Mouse (Mus musculus) cerebellum, adult (tissue): ENCODE results near the gene Ccdc148.

ENCODE experiments used
- ATAC-seq: cut with Nextera tagmentation; 2 replicates; pipeline ENCODE4 v1.9.2; 2017; ENCODE audit warnings: mild to moderate bottlenecking, moderate library complexity, mixed read lengths; ENCODE audit not compliant: insufficient number of reproducible peaks, low FRiP score, low TSS enrichment

The Ccdc148 gene

DNA sequence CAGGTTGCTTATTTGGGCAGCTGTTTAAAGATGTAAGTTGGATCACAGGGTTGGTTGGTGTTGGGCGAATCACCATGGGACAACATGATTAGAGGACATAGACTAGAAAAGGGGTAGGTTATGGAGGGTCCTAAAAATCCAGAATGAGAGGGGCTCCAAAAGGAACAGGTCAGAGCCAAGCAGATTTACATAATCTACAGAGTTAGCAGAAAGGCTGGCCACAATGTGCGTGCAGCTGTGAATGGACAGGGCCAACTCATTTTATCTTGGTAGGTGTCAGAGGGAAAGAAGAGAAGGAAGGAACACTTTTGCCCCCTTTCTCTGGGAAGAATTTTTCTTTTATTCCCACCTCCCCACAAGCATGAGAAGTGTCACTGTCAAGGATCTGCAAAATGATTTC, 204.1 kb downstream of the Ccdc148 start:
- ATAC-seq: no peak

DNA sequence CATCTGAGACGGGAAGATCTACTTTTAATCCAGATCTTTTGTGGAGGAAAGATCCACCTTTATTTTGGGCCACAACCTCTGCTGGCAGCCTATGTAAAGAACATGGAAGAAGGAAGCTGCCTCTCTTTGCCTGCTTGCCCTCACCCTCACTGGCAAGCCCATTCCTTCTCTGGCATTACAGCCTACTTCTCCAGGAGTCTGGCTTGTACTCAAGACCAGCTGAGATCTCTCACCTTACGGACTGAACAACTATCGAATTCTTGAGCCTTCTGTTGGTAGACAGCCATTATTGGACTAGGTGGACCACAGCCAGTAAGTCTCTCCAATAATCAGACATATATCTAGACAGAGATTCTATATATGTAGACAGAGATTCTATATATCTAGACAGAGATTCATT, 208.4 kb downstream of the Ccdc148 start:
- ATAC-seq: no peak

DNA sequence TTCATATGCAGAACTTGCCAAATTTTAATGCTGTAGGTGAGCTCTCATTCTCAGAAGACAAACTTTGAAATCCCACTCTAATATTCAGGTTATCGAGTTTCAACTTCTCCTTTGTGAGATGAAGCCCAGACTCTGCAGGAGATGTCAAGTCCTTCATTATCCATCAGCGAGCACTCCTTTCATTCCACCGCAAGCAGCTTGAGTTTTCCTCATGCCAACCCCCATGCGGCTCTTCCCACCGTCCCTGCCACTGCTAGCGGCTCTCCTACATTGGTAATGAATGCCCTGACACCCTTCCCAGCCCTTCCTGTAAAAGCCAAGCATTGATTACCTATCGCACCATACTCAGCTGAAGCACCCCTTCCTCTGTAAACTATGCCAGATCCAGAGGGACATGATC, 211.7 kb downstream of the Ccdc148 start:
- no peak for ATAC-seq

DNA sequence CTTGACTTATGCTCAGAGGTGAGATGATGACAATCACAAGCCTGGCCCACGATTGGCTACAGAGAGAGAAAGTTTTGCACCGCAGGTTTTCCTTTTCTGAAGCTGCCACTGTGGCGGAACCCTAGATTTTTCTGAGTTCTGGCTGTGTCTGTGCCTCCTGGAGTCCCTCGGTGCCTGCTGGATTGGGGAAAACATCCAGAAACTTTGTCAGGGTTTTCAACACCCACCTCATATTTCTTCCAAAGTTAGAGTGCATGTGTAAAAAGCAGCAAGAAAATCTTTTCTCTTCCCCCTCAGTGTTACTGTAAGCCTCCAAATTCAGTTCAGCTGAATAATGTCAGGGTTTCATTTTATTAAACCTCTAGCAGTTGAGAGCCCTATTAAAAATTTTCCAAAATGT, 219.1 kb downstream of the Ccdc148 start:
- no peak for ATAC-seq

DNA sequence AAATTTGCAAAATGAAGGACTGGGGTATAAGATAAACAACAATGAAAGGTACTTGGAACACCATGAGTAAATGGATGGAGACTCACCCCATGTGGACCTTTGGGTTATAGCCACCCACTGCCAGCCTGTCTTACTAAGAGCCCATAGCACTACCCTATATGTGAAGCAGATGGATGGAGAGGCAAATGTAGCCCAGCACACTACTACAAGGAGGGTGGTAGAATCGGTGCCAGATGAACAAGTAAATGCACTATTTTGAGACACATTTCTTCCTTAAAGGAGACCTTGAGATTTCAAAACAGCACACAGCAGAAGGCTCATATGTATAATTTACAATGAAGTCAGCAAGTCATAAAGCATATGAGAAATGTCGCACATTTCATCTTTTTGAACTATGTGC, 234.9 kb downstream of the Ccdc148 start:
- no peak for ATAC-seq

DNA sequence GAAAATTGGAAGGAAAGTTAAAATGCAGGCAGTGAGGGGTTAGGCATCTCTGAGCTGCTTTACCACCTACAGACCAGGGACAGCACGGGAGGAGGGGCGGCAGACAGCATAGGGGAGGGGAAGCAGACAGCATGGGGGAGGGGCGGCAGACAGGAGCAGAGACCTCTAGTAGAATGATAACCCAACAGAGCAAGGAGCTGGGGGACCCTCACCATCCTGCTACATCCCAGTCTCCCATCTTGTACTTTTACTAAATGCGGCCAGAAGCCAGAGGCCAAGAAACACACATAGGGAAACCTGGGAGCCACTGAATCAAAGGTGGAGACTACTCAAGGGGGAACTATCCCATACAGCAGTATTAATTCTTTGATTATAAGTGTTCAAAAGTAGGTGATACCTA, 242.1 kb downstream of the Ccdc148 start:
- ATAC-seq: no peak

DNA sequence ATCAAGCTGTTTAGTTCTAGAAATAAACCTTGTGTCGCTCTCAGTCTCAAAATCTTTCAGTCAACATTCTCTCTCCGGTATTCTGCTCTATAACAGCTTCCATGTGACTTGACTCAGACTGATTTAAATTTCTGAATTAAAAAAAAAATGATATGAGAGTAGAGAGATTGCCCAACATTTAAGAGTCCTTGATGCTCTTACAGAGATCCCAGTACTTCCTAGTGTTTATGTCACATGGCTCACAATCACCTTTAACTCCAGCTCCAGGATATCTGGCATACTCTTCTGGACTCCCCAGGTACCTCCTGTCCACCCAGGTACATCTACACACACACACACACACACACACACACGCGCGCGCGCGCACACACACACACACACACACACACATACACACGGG, 248.1 kb downstream of the Ccdc148 start:
- ATAC-seq: no peak

DNA sequence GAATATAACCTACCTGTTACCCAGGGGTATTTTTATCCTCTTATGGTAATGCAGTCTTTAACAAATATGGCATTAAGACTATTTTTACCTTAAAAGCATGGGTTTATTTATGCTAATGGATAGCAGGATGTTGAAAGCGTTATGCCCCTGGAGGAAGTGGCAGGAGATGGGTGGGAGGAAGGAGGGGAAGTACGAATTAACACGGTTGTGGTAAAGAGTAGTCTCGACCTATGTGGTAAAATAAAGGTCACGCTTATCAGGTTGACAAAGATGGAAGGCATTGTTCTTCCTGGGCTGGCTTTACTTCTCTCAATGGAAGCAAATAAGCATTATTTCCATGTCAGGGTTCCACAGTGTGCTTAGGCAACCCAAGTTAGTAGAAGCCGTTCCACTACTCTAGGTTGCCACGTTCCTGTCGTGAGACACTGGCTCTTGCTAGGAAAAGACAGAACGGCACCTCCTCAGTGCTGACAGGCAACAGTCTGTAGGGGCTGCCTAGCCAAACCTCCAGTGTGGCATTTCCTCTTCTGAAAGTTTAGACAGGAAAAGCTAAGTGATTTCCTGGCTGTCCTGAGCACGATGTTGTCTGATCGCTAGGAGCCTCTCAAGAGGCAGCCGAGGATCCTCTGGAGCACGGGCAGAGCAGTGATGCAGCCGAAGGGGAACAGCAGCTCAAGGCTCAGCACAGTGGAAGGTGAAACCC, 253.5 kb downstream of the Ccdc148 start:
- ATAC-seq: 0 out of 2 replicates have a peak, but pooled peaks have one; percentile 36

DNA sequence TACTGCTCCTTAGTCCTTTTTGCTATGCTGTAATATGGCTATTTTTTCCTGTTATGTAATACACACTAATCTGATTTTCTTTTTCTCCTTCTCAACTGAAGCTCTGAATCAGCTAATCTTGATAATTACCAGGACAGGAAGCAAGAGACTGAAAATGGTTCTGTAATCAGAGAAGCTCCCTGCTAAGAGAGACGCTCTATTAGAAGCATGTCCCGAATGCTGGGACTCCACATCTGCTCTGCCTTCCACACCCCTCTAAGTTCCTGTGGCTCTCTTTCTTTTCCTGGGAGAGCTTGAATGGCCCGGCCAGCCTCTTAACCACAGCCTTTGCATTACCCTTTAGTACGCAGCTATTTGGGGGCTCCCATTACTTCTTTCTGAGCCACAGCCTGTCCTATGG, 255.4 kb downstream of the Ccdc148 start:
- no peak for ATAC-seq

DNA sequence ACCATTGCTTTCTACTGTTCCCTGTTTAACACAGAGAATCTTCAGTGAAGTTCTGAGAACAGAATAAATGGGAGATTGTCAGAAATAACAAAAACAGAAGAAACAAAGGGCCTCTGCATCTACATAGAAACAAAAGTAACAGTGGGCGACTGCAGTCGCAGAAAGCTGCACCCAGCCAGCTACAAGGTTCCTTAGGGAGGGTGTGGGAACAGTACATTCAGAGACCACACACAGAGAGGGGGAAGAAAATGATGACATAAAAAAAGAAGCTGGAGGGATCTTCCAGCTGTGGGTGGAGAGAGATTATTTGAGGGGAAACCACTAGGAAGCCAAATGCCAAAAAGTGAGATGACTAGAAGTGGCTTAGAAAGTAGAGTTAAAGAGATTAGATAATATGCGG, 280.6 kb downstream of the Ccdc148 start:
- ATAC-seq: no peak

DNA sequence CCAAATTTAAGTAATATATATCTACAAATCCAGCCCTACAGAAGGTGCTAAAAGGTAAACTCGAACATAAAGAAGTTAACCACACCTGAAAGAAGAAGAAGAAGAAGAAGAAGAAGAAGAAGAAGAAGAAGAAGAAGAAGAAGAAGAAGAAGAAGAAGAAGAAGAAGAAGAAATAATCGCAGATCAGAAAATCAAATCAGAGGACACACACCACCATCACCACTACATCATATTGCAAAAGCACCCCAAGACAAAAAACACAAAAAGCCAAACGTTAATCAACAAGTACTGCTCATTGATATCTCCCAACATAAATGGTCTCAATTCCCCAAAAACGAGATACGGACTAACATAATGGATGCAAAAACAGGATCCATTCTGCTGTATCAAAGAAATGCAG, 301.3 kb downstream of the Ccdc148 start, which contains the start of gene Gm11099:
Gm11099 (plus strand) TSS at position 301 of the 400 bp plus-strand sequence.
- no peak for ATAC-seq

DNA sequence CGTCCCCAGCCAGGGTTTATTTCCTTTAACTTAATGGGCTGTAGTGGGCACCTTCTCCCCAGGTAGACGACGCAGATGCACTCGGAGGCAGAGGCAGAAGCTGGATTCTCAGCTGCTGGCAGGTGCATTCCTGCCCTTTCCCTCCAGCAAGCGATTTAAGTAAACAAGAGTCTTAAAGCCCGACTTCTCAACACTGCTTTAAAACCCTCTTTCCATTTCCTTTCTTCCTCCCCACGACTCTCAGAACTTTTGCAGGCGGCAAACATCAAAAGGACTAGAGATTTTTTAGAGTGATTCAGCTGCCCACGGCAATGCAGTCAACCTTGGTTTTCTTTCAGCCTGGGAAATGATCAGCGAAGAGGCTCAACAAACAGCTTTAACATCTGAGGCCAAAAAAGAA, 316.0 kb downstream of the Ccdc148 start:
- ATAC-seq: no peak

DNA sequence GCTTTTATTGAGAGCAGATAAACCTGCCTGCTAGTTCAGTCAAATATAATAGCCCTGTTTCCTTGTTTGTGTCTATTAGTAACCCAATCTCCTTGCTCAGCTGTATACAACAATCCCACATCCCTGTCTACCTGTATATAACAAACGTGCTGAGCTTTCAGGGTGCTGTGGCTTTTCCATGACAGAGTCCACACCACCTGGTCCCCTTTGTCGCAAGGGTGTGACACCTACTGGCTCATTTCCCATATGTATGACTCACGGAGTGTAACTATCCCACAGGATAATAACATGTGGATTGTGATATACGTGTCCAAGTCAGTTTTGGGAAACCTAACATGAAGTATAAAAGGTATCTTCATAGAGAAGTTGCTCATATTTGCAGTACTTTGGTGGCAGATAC, 318.0 kb downstream of the Ccdc148 start:
- no peak for ATAC-seq

DNA sequence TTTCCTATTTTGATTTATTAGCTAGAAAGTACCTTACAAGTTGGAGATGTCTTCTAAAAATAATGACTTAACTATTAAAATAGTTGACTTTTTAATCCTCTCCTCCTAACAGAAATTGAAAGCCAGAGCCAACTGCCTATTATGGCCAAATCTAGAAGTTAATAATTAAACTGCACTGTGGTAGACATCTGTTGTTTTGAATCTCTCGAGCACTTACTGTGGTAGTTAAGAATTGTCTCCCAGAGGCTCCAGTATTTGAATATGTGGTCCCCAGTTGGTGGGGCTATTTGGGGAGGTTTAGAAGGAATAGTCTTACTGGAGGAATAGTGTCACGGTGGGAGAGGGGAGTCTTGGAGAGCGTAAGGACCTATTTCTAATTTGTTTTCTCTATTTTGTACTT, 319.5 kb downstream of the Ccdc148 start:
- no peak for ATAC-seq

DNA sequence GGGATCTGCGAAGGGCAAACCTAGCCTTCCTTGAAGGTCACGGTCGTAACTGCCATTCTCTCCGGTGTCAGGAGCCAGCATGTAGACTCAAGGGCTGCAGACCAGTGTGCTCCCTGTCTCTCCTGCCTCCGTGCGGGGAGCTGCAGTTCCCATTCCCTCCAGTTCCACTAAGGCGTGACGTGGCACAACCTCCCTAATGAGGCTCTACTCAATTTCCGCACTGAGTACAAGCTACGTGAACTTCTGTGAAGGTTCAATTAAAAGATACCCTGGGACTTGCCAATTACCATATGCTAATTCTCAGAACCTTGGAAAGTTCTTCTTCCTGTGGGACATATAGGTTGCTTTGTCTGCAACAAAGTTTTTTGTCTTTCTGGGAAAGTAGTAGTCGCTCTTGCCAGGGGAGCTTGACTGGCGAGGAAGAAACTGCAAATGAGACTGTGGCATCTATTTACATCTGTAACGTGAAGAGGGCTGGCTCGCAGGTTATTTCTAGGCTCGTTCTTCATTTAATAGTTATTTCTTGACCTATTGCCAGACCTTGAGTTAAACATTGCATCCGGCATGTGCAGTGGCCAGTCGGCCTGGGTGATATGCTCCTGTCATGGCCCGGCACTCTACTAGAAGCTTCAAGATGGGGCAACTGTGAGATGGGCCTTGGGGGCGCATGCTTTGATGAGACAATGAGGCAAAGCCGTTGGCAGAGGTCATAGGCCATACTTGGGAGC, 328.1 kb downstream of the Ccdc148 start:
- ATAC-seq: no peak

DNA sequence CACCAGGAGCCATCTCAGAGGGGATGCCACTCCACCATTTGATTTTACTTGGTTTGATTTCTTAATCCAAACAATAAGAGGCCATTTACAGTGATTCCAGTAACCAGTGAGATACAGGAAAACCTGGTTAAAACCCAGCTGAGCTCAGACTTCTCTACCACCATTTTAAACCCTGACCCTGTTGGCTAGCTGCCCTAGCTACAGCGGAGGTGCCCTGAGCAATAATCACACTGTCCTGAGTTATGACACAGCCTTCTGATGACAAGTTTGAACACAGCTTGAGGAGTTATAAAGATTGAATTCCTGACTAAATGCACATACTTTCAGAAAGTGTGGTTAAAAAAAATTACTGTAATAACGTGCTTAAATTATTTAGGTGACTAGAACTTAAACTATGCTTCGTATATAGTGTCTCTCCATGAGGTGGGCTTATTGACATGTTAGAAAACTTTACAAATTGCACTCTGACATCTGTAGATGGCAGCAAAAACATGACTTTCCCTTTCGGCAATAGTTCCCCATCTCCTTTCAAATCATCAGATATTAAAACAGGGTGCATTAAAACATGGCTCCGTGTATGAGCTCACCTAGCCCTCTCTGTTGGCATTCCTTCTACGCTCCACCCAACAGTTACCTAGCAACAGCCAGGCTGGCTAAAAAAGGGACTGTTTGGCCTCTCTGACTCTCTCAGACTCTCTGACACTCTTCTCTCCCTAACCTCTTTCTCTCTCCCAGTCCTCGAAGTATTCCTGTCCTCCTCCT, 330.3 kb downstream of the Ccdc148 start:
- no peak for ATAC-seq

DNA sequence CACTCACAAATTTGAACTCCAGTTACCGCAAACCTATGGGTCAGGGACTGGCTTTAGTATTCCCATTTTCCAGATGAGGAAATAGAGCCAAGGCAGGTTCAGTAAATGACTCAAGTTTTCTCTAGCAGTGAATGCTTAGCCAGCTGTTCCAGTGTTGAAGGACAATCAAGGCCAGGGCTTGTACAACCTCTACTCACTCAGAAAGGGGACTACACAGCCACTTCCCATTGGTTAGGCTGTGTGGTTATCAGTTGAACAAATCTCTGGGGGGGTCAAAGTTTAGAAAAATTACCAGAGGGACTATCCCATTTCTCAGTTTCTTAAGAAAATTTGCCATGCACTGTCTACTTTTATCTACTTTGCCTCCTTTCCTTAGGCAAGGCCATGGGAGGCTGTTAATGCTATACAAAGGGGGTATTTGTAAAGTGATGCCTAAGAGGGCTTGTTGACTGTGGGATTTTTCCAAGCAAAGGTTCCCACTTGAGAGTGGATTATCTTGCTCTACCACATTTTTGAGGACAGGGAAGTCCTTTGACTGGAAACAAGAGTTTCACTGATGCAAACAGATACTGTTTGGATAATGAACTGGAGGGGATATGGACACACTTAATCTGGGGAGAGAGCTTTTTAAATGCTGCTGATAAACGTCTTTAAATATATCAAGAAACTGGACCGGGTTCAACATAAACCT, 331.4 kb downstream of the Ccdc148 start:
- ATAC-seq: no peak

DNA sequence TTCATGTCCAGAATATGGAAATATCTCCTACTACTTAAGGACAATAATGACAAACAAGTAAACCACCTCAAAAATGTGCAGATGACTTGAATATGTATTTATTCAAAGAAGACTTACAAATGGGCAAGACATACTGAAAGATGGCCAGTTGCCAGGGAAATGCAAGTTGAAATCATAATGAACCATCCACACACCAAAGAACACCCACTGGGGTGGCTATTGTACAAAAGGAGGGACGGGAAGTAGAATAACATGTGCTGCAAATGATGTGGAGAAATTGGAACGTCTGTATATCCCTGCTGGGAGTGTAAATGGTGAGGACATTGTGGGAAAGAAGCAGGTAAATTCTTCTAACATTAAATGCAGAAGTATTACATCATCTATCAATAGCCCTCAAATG, 347.5 kb downstream of the Ccdc148 start:
- no peak for ATAC-seq

DNA sequence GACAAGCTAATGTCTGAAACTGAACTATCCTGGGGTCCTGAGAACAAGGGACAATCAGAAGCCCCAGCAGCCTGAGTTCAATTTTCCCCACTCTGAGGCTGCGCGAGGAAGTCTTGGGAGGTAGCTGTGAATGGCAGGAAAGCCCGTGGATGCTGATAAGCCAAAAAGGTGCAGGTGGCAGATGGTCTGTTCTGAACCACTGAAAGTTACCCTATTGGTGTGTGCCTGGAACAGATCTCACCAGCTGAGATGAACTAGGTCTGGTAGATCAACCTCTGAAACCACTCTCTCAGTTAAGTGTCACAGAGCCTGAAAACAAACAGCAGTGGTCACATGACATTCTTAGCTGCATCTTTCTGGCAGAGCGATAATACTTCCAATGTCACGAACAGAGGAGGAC, 360.9 kb downstream of the Ccdc148 start:
- peak; percentile 76 for ATAC-seq

DNA sequence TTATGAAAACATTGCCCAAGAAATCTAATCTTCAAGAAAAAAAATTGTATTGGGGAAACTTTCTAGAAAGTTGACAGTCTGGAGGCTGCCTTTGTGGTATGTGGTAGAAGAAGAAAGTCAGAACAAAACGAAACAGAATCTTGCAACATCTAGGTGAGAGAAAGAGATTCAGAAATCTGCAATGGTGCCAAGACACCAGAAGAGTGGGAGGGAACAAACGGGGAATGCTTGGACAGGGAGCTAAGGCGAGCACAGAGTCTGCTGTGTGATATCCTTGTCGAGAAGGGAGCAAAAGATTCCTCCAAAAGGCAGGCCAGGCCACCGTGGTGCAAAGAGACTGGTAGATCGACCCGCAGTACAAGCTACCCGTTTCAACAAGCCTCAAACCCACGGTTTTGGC, 361.4 kb downstream of the Ccdc148 start:
- ATAC-seq: peak; percentile 29; the same call in 1 of the 2 replicates

DNA sequence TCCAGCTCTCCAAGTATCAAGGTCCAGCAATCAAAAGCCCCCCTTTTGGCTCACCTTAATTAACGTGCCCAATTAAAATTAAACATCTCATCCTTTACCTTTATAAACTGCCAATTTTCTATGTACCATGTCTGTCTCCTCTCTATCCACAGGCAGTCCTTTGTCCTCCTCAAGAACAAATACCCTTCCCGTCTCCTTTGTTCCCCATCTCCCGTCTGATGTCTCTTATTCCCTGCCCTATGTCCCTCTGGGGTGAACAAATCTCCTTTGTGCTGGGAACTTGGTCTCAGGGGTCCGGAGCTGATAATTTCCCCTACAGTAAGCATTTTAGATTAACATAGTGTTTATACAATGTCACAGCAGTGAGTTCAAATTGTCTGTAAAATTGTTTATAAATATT, 363.0 kb downstream of the Ccdc148 start:
- no peak for ATAC-seq
